Mouse (Mus musculus) CH12.LX (cell line): Measurements from ENCODE around the gene Pax5.
A peak's percentile ranks its signal among the peaks of the same experiment; 100 is the strongest.

Experiments used
- CTCF ChIP-seq, 2 experiments: IDR thresholded peaks in 1 of 2; conservative IDR thresholded peaks in 1 of 2; 2 replicates each; pipeline ENCODE4 v1.5.1; 2011 to 2012; ENCODE audit warnings: low read depth in 2 of 2, low read length in 2 of 2, improper control_type of control experiment in 1 of 2, inconsistent platforms in 1 of 2, mild to moderate bottlenecking in 1 of 2, moderate library complexity in 1 of 2
- NRF1 ChIP-seq: IDR thresholded peaks from 2 replicates; pipeline ENCODE4 v1.6.1; 2014; ENCODE audit warnings: low read depth, mild to moderate bottlenecking, inconsistent platforms, low read length, improper control_type of control experiment, moderate library complexity
- POLR2A ChIP-seq: IDR thresholded peaks from 2 replicates; pipeline ENCODE4 v1.6.1; 2011; ENCODE audit warnings: low read depth, mild to moderate bottlenecking, improper control_type of control experiment, low read length
- RCOR1 ChIP-seq: conservative IDR thresholded peaks from 2 replicates; pipeline ENCODE4 v1.6.1; 2012; ENCODE audit warnings: low read depth, mild to moderate bottlenecking, inconsistent platforms, low read length, improper control_type of control experiment

DNA sequence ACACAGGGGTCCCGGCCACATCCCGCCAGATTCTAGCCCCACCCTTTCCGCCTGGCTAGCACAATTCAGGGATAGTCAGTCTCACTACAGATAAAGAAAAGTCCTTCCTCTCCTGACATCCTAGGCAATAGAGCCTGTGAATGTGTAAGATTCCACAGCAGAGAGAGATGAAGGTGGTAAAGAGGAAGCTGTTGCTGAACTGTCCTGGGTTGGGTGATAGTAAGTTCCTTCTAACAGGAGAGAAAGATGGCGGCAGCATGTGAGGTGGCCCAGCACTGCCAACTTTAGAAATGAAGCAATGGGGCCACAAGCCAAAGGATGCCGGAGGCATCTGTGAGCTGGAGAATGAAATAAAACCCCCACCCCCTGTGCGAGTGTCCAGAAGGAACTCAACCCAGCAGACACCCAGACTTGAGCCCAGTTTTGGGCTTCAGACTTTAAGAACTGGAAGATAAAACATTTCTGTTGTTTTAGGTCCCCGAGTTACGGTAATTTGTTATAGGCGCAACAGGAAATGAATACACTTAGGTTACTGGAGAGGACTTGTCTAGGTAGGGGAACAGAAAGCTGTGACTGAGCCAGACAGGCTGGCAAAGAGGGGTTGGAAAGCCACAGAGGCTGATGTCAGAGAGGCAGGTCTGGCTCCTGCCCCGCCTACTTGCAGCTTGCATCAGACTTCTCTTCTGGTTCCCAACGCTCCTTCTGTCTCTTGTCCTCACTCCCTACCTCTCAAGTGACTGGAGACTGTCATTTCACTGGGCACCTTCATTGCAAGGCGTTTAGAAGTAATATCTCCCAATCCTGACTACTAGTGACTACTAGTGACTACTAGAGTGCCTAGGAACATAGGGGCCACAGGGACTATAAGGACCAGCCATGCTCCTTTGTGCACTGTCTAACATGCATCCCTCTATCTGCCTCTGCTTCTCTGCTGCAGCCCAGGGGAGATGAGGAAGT lies 144.9 kb downstream of the Pax5 start:
- TF ChIP-seq RCOR1 (peak; percentile 61; the same call in 1 of the 2 replicates), NRF1 (no peak; the same call in 1 of the 2 replicates), CTCF (conservative IDR thresholded peaks at IDR 0.05 in 1 of 2, IDR thresholded peaks at IDR 0.05 in 1 of 2; ENCODE audit: low read depth in 2 of 2, low read length in 2 of 2) (no peak), POLR2A (peak; percentile 71)
